Mouse (Mus musculus): ENCODE data around the gene Zbtb48.

Zbtb48 gene

DNA sequence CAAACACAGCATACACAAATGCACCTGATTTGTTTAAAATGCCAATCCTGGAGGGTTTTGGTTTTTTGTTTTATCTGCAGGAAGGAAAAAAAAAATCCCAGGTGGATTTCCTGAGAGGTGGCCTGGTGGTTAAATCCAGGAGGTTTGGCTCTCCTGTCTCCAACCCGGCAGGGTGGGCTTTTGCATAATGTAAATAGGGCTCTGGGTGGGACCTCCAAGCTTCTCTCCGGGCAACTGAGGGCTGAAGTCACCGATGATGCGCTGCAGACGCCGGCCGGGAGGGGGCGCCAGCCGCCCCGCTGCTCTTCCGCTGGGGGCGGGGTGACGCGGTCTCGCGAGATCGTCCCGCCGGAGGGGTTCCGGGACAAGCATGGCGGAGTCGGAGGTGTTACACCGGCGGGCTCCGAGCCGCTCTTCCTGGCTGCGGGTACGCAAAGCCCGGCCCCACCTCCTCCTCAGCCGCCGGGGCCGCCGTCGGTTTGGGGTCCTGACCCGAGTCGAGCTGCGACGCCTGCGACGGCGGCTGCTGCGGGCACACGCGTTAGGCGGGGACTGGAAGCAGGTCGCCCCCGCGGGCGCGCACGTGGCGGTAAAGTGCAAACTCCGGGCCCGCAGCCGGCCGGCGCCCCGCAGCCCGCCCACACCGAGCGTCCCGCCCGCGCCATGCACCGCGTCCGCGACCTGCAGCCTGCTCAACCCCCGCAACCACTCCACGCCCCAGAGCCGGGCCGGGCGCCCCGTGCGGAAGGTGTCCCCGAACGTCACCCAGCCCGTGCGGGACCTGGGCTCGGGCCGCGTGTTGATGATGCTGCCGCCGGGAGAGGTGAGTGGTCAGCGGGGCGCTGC is 11.7 kb upstream of the Zbtb48 start, which contains the start of gene Nol9:
Nol9 (plus strand) TSS at position 337 of the 846 bp plus-strand sequence.
- TF ChIP-seq GATA4 (IDR thresholded peaks at IDR 0.05; ENCODE audit: insufficient replicate concordance, low read length): no peak; the same call in 1 of the 2 replicates

DNA sequence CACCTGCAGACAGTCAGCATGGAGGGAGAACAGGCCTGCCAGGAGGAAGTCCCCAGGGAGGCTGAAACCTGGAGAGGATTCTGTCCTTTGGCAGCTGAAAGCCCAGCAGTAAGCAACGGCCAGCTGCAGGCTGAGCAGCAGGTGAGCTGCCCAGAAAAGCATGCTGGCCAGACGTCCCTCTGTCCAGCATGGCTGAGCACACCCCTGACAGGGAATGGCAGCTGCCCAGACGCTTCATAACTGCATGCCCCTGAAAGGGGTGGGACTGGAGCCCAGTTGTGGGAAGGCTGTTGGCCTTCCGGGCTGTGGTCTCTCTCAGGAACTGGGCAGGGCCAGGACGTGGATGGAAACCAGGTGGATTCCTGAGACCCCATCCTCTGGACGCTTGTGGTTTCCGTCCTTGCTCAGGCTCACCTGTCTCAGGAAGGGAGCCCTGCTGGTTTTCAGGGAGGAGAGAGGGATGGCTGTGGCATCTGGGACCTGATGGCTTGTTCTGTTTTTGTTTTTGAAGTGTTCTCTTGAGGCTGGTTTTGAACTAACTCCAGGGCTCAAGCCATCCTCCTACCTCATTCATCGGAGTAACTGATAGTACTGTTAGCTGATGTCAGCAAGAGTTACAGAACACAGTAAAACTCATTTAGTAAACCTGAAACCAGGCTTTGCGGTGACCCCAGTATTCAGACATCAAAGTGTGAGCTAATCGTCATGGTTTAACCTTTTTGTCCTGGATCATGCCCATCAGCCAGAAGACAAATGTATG is 10.9 kb upstream of the Zbtb48 start, which contains the start of gene Tas1r1:
Tas1r1 (minus strand) TSS at position 344 of the 760 bp plus-strand sequence.
- TF ChIP-seq GATA4 (IDR thresholded peaks at IDR 0.05; ENCODE audit: insufficient replicate concordance, low read length): no peak

DNA sequence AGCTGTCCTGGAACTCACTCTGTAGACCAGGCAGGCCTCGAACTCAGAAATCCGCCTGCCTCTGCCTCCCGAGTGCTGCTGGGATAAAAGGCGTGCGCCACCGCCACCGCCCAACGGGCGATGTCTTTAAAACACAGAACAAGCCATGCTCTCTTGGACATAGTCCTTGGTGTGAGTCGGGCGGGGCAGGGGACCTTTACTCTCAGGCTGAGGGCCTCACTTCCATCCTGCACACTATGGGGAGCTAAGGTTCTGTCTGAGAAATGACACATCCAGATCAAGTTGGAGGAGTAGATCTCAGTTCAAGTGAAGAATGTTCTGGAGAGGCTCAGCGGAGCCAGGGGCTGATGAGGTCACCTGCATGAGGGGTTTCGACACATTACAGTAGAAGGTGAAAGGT is 5.5 kb upstream of the Zbtb48 start:
- TF ChIP-seq GATA4 (IDR thresholded peaks at IDR 0.05; ENCODE audit: insufficient replicate concordance, low read length): no peak

DNA sequence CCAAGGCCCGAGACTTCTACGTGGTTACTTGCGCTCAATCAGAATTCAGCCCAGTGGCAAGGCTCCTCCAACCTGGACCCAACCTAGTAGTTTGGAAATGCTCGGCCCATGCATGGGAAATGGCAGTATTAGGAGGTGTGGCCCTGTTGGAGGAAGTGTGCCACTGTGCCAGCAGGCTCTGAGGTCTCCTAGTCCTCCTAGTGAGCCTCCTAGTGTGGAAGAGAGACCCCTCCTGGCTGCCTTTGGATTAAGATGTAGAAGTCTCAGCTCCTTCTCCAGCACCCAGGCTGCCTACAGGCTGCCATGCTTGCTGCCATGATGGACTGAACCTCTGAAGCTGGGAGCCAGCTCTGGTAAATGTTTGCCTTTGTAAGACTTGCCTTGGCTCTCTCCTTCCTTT is 2.5 kb upstream of the Zbtb48 start:
- no peak for TF ChIP-seq GATA4 (IDR thresholded peaks at IDR 0.05; ENCODE audit: insufficient replicate concordance, low read length)

DNA sequence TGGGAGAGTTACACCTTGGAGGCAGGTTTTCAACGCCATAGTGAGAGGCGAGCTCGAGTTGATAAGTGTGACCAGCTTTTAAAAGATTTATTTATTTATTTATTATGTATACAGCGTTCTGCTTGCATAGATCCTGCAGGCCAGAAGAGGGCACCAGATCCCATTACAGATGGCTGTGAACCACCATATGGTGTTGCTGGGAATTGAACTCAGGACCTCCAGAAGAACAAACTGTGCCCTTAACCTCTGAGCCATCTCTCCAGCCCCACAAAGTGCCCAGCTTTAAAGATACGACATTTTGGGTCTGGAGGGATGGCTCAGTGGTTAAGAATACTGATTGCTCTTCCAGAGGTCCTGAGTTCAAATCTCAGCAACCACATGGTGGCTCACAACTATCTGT is 1.6 kb upstream of the Zbtb48 start:
- TF ChIP-seq GATA4 (IDR thresholded peaks at IDR 0.05; ENCODE audit: insufficient replicate concordance, low read length): no peak

DNA sequence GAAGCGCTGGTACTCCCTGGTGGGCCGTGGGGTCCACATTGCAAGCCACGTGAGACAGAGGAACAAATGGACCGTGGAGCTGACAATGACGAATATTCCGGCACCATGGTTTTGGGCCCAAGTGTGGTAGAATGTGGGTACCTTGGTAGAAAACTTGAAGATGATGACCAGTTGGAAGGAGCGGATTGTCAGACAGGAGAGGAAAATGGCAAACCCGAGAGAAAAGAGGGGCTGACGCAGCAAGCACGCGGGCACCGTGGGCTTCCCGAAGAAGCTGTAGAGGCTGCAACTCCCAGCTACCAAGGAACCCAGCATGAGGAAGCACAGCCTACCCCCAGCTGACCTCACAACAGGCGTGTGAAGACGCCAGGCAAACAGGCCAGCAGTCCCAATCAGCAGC is 985 bp upstream of the Zbtb48 start:
- TF ChIP-seq GATA4 (IDR thresholded peaks at IDR 0.05; ENCODE audit: insufficient replicate concordance, low read length): no peak

DNA sequence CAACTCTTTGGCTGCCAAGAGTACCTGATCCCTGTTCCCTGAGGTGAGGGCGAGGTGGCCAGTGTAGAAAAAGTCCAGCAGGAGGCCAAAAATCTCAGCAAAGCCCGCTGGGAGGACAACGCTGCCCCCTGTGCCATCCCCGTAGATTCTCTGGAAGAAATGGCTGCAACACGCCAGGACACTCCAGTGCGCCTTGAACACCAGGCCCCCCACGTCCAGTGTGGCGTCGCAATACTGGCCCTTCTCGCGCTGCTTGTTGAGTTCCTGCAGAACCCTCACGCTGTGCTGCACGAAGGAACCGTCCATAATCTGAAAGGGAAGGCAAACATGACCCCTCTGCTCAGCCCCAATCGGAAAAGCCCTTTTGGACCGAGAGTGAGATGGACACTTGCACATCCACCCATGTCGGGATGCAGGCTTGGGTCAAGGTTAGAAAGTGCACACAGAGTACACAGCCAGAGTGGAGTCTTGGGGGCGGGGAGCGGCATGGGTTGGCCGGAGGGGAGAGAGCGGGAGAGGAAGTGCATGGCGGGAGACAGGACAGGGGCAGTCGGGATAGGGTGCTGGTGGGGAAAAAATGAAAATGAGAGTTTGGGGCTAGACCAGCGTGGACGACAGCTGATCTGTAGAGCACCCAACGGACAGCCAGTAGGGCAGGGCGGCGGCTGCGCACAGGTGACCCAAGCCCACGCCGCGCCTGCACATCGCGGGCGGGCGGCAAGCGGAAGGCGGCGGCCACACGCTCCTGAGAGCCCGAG is 541 bp downstream of the Zbtb48 start:
- peak; percentile 31; the same call in 1 of the 2 replicates for TF ChIP-seq GATA4 (IDR thresholded peaks at IDR 0.05; ENCODE audit: insufficient replicate concordance, low read length)

DNA sequence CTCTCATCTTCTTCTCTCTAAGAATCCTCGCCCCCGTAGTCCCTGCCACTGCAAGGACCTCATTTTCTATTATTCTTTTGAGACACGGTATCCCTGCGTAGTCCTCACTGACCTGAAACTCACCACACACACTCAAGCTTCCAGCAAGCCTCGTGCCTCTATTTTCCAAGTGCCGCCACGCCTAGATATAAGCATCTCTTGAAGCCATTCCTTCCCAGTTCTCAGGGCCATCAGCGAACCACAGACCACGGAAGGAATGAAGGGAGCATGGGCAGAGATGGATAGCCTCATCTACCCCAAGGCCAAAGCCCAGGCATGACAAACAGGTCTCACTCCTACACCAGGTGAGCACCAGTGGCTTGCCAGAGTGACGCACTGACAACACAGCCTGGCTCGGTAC is 2.9 kb downstream of the Zbtb48 start:
- no peak for TF ChIP-seq GATA4 (IDR thresholded peaks at IDR 0.05; ENCODE audit: insufficient replicate concordance, low read length)

DNA sequence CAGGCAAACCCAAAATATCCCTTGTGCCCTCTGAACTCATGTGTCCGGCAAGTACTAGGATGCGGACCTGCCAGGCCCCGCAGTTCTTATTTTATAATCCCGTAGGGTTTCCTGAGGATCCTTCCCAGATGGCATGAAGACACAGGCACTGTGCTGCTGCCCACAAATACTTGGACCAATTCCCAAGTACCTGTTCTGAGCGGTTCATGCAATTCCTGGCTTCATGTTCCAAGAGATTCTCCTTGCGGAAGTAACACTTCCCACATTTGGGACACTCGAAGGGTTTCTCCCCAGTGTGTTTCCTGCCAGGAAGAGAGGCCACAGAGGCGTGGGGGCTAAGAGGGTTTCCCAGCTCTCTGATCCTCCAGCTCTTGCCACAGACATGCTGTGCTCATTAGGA is 5.0 kb downstream of the Zbtb48 start:
- no peak for TF ChIP-seq GATA4 (IDR thresholded peaks at IDR 0.05; ENCODE audit: insufficient replicate concordance, low read length)

DNA sequence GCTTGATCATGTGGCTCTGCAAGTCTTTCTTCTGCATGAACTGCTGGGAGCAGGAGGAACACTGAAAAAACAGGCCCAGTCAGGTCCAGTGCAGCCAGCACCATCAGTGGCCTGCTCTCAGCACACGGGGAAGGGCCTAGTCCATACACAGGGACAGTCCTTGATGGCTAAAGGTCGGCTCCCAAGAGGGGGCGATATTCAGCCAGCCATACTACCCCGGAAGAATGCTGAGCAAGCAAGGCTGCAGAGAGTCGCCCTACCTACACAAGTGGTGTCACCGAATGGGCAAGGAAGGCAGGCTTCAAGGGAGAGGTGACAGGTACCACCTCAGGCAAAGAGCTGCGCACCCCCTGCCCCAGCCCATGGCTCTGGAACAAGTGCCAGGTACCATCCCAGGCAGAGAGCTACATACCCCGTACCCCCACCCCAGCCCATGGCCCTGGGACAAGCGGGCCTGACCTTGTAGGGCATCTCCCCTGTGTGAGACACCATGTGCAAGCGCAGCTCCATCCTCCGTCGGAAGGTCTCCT is 5.8 kb downstream of the Zbtb48 start:
- TF ChIP-seq GATA4 (IDR thresholded peaks at IDR 0.05; ENCODE audit: insufficient replicate concordance, low read length): no peak

DNA sequence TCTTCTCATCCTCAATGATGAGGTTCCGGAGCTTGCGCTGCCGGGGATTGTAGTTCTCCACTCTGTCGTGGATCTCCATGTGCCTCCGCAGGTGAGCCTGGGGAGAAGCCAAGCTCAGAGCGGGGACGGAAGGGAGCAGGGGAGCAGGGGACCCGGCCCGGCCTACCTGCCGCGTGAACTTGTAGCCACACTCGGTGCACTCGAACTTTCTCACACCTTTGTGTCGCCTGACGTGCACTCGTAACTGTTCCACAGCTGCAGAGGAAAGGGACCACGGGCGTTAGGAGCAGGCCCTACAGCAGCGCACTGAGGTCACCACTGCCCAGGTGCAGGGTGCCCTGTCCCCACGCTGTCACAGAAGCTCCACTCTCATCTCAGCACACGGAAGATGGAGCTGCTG is 7.4 kb downstream of the Zbtb48 start:
- no peak for TF ChIP-seq GATA4 (IDR thresholded peaks at IDR 0.05; ENCODE audit: insufficient replicate concordance, low read length)

DNA sequence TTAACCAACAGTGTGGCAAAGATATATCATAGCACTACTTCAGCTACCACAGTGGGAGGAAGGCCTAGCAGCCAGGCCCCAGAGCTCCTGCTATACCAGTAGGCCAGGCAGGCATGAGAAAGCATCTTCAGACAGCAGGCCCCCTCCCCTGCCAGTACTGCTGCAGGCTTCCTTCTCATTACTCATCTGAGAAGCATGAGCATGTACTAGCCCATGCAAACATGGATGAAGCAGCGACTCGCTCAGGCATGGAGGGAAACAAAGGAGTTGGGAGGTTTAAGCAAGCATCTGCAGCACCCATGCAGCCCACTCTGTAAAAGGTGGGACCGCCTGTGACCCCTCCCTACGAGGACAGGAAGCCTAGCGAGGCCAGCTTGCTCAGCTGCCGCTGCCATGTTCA is 8.4 kb downstream of the Zbtb48 start:
- TF ChIP-seq GATA4 (IDR thresholded peaks at IDR 0.05; ENCODE audit: insufficient replicate concordance, low read length): no peak

DNA sequence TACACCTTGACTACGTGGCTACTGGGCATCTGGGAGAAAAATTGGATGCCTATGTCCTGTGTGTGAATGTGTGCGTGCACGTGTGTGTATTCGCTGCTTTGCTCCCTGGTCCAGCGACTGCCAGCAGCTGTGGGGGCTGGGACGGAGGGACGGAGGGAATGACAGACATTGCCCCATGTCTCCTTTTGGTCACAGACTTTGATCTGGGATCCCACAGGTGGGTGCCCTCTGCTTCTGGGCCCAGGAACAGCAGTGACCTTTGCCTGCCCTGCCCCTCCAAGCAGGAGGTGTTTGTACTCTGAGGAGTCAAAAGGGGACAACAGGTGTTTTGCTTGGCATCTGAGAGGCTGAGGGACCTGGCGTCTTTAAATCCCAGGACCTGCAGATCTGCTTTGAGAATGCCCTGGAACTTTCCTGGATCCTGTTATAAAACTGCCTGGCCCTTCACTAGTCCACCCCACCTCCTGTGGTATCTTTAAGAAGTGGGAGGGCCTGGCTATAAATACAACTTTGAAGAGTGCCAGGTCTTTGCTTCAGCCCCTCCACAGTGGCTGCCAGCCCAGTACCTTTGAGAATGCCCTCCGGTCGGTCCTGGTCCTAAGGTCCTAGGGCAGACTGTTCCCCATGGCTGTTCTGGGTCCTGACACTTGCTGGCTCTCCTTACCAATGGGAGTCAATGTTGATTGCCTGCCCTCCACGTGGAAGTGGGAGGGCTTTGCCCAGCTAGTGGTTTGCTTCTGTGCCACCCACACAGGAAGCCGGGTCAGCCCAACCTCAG is 14.2 kb downstream of the Zbtb48 start:
- TF ChIP-seq GATA4 (IDR thresholded peaks at IDR 0.05; ENCODE audit: insufficient replicate concordance, low read length): no peak

DNA sequence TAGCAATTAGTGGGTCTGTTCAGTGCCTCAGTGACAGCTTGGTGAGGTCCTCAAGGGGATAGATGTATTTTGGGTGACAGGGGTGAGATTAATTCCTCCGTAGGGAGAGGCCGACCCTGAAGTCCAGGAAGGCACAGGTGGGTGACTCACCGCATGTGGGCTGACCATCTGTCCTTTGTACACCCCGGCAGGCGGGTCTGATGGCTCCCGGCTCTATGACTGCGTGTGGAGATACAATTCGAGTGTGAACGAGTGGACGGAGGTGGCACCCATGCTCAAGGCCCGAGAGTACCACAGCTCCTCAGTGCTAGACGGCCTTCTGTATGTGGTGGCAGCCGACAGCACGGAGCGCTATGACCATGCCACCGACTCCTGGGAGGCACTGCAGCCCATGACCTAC is 15.4 kb downstream of the Zbtb48 start:
- no peak for TF ChIP-seq GATA4 (IDR thresholded peaks at IDR 0.05; ENCODE audit: insufficient replicate concordance, low read length)
